ENCODE assay signal across 23 mouse cellular contexts in genomic region chr12:111149495-111150235, GRCm38 (mm10). TPM values are rescaled to one million over a fixed set of nuclear protein-coding genes. Genes with fewer than 3 reads are reported as not detected.
DNase-seq lines count a peak whose midpoint lies in the region; ATAC-seq and TF ChIP-seq lines count a peak whose summit lies in the region.
"Had no signal": no experiment of that assay in that cellular context is flagged by ENCODE, and none has a peak within 500 bp of the region (broad histone marks: within the 10 kb centered on the region; RNA-seq: fewer than 3 reads in every experiment).

No protein-coding gene starts in this region.

- peak overlapping the region; percentile 34 for H3K4me2 ChIP-seq in liver, embryonic 15.5 days
- H3K4me2 ChIP-seq: embryonic facial prominence, embryonic 13.5 days; hindbrain, embryonic 12.5 days; limb, embryonic 12.5 days; lung, embryonic 15.5 days had no signal

- no peaks in the 10 kb centered on the region for H3K4me1 ChIP-seq in liver, adult 2 months (ENCODE audit: control insufficient read depth, insufficient read depth, low read length)
- peaks cover 58% of the 10 kb centered on the region for H3K4me1 ChIP-seq in liver, embryonic 15.5 days (replicated peaks)
- H3K4me1 ChIP-seq in embryonic facial prominence, embryonic 10.5 days, result peaks cover 25% of the 10 kb centered on the region

- DNase-seq in liver, adult 2 months (ENCODE audit: extremely low read depth, low read depth, low spot score), result peak; percentile 15
- no peak for DNase-seq in liver
- no peak for DNase-seq in right cerebral cortex, postnatal 14 days
- DNase-seq in embryonic facial prominence, embryonic 10.5 days (ENCODE audit: low spot score), result no peak
- DNase-seq in frontal cortex, postnatal 36 days (ENCODE audit: low spot score in 2 of 2), result no peak
- DNase-seq: forebrain, postnatal 0 days; gastrocnemius, adult 2 months; heart, adult 2 months had no signal

- 59% methylated on average over 17 of the region's 17 CpGs for WGBS in liver, adult 2 months
- 39% methylated on average over 17 of the region's 17 CpGs for WGBS in liver, embryonic 15.5 days (ENCODE audit: insufficient replicate concordance)
- 71% methylated on average over 17 of the region's 17 CpGs for WGBS in embryonic facial prominence, embryonic 10.5 days

- no peak for TF ChIP-seq CTCF in liver, adult 2 months (IDR thresholded peaks at IDR 0.05; ENCODE audit: low read depth, low read length)

- no peak overlapping the region for H3K27ac ChIP-seq in liver, adult 2 months (replicated peaks; ENCODE audit: insufficient read depth, low read depth, low read length)
- H3K27ac ChIP-seq in liver, embryonic 15.5 days (replicated peaks), result no peak overlapping the region
- H3K27ac ChIP-seq in embryonic facial prominence, embryonic 10.5 days (replicated peaks), result no peak overlapping the region
- H3K27ac ChIP-seq: embryonic facial prominence, embryonic 13.5 days; gastrocnemius, adult 2 months; heart, adult 2 months; hindbrain, embryonic 12.5 days; left cerebral cortex, adult 2 months; limb, embryonic 12.5 days; lung, embryonic 15.5 days had no signal

- H3K9me3 ChIP-seq in liver, embryonic 15.5 days (replicated peaks), result no peaks in the 10 kb centered on the region
- no peaks in the 10 kb centered on the region for H3K9me3 ChIP-seq in embryonic facial prominence, embryonic 10.5 days
- H3K9me3 ChIP-seq: embryonic facial prominence, embryonic 13.5 days; G1E; hindbrain, embryonic 12.5 days; limb, embryonic 12.5 days; lung, embryonic 15.5 days; megakaryocyte, embryonic 14.5 days had no signal

- no peak for TF ChIP-seq POLR2A in liver, adult 2 months (IDR thresholded peaks at IDR 0.05; ENCODE audit: extremely low read depth, insufficient read depth, low read length)

- no peaks in the 10 kb centered on the region for H3K36me3 ChIP-seq in liver, adult 2 months (ENCODE audit: control insufficient read depth, insufficient read depth, low read length)
- no peaks in the 10 kb centered on the region for H3K36me3 ChIP-seq in liver, embryonic 15.5 days (replicated peaks)
- no peaks in the 10 kb centered on the region for H3K36me3 ChIP-seq in embryonic facial prominence, embryonic 10.5 days (replicated peaks)
- H3K36me3 ChIP-seq: embryonic facial prominence, embryonic 13.5 days; G1E; hindbrain, embryonic 12.5 days; limb, embryonic 12.5 days; lung, embryonic 15.5 days had no signal

- peak; percentile 67 to 70 for ATAC-seq in hematopoietic stem cell, adult 5-6 weeks (replicated peaks in 1 of 2; ENCODE audit: insufficient read depth in 1 of 2, low FRiP score in 2 of 2, low TSS enrichment in 1 of 2, low read depth in 1 of 2, poor library complexity in 2 of 2, severe bottlenecking in 2 of 2)
- ATAC-seq in liver, embryonic 15.5 days (ENCODE audit: insufficient read depth), result no peak
- ATAC-seq: forebrain, postnatal 0 days; inflammation-experienced regulatory T-cells, adult 6 months; midbrain, embryonic 16.5 days had no signal

- H3K4me3 ChIP-seq in liver, adult 2 months (ENCODE audit: insufficient read depth, low read depth, low read length), result no peak overlapping the region
- no peak overlapping the region for H3K4me3 ChIP-seq in liver, embryonic 15.5 days (replicated peaks)
- no peak overlapping the region for H3K4me3 ChIP-seq in embryonic facial prominence, embryonic 10.5 days
- H3K4me3 ChIP-seq: embryonic facial prominence, embryonic 13.5 days; gastrocnemius, adult 2 months; heart, adult 2 months; hindbrain, embryonic 12.5 days; left cerebral cortex, adult 2 months; limb, embryonic 12.5 days; lung, embryonic 15.5 days; megakaryocyte, embryonic 14.5 days had no signal

- no peaks in the 10 kb centered on the region for H3K79me2 ChIP-seq in liver, adult 2 months (ENCODE audit: control insufficient read depth, insufficient read depth, low read length)

- H3K9ac ChIP-seq in liver, adult 2 months (ENCODE audit: low read depth, low read length), result no peak overlapping the region
- H3K9ac ChIP-seq in liver, embryonic 15.5 days, result no peak overlapping the region
- H3K9ac ChIP-seq: embryonic facial prominence, embryonic 13.5 days; forebrain, postnatal 0 days; hindbrain, embryonic 12.5 days; limb, embryonic 12.5 days; lung, embryonic 15.5 days had no signal

- H3K27me3 ChIP-seq in liver, adult 2 months (ENCODE audit: control insufficient read depth, insufficient read depth, low read length), result no peaks in the 10 kb centered on the region
- peaks cover 6% of the 10 kb centered on the region; the same call in 1 of the 2 replicates for H3K27me3 ChIP-seq in liver, embryonic 15.5 days
- H3K27me3 ChIP-seq in embryonic facial prominence, embryonic 10.5 days (replicated peaks; ENCODE audit: low read depth, poor library complexity, severe bottlenecking), result no peaks in the 10 kb centered on the region
- H3K27me3 ChIP-seq: embryonic facial prominence, embryonic 13.5 days; hindbrain, embryonic 12.5 days; lung, embryonic 15.5 days had no signal

RNA-seq across cellular contexts. Expression of gene Traf3, which starts 16.5 kb away (rescaled TPM):
- total RNA-seq in liver, adult 2 months (2014; rRNA removed), result 2.3 and 3.0 TPM in 2 replicates
- polyA plus RNA-seq in liver, adult 2 months (2012; rRNA removed), result 6.2 and 6.8 TPM in 2 replicates
- total RNA-seq in hematopoietic stem cell, adult 5-6 weeks (2017), result 18.8 and 22.2 TPM in 2 replicates
- 2.2 and 2.3 TPM in 2 replicates for polyA plus RNA-seq in liver, embryonic 15.5 days (2015; fragmentation: Nextera tagmentation; extraction: Ambion mirVana)
- 9.5 and 10.6 TPM in 2 replicates for polyA plus RNA-seq in embryonic facial prominence, embryonic 10.5 days (2016; fragmentation: Nextera tagmentation; extraction: Ambion mirVana)
- polyA plus RNA-seq: G1E had no signal

RNA-seq across cellular contexts. Expression of gene 4930595D18Rik, which starts 34.6 kb away (rescaled TPM):
- not detected in 2 replicates for total RNA-seq in liver, adult 2 months (2014; rRNA removed)
- polyA plus RNA-seq in liver, adult 2 months (2012; rRNA removed), result not detected in 2 replicates
- not detected in 2 replicates for total RNA-seq in hematopoietic stem cell, adult 5-6 weeks (2017)
- polyA plus RNA-seq in liver, embryonic 15.5 days (2015; fragmentation: Nextera tagmentation; extraction: Ambion mirVana), result not detected in 2 replicates
- polyA plus RNA-seq in embryonic facial prominence, embryonic 10.5 days (2016; fragmentation: Nextera tagmentation; extraction: Ambion mirVana), result not detected in 2 replicates
- total RNA-seq: heart, adult 2 months; left cerebral cortex, adult 2 months had no signal
- polyA plus RNA-seq: cortical plate, adult 2 months; embryonic facial prominence, embryonic 13.5 days; forebrain, postnatal 0 days; G1E; heart, adult 2 months; heart, embryonic 16.5 days; hindbrain, embryonic 12.5 days; limb, embryonic 12.5 days; lung, embryonic 15.5 days; midbrain, embryonic 16.5 days; neural tube, embryonic 11.5 days; urinary bladder, adult 2 months had no signal
